14 mouse cellular contexts compared by ENCODE assay signal in the genomic region with DNA sequence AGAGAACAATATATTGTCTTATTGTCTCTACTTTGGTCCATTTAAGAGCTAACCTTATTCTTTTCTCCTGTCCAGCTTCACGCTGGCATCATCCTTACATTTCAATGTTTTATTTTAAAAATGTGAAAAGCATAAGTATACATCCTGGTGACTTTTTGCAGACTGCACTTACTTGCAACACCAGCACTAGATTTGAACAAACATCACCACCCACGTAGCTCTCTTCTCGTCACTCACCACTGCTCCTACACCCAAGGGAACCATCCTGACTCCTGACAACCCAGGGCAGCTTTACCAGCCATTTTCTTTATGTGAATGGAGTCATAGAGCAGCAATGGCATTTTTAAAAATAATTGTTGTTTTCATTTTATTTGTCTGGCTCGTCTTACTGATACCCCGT.
"Had no signal": no experiment of that assay in that cellular context is flagged by ENCODE, and none has a peak within 500 bp of the region (broad histone marks: within the 10 kb centered on the region; RNA-seq: fewer than 3 reads in every experiment).

No protein-coding gene starts in this region.

- DNase-seq: kidney, adult 18-20 months; kidney, adult 9 months; kidney, postnatal 14 days; kidney, postnatal 4 days; liver, postnatal 0 days; lung, postnatal 14 days; lung, postnatal 4 days; midbrain, embryonic 14.5 days; right cerebral cortex, postnatal 4 days; thymus, postnatal 25 days had no signal

- H3K4me3 ChIP-seq: limb, embryonic 12.5 days; limb, embryonic 15.5 days had no signal

- H3K27ac ChIP-seq: limb, embryonic 12.5 days; limb, embryonic 15.5 days; liver, embryonic 14.5 days; stomach, postnatal 0 days had no signal
